Mouse (Mus musculus) retina, embryonic 14.5 days (tissue): ENCODE measurements around the gene Plekhd1.

ENCODE experiments used
- DNase-seq: peaks from one replicate; pipeline ENCODE4 v3.0.0-alpha.2; 2015; ENCODE audit warnings: low spot score

The Plekhd1 gene

GRCm38 (mm10) chr12:80757751-80758558 is 65.6 kb downstream of the Plekhd1 start:
- no peak for DNase-seq

- no peak for DNase-seq
These were observed 66.4 kb downstream of the Plekhd1 start for GRCm38 (mm10) chr12:80758559-80759386.

GRCm38 (mm10) chr12:80759387-80759712 is 67.0 kb downstream of the Plekhd1 start:
- no peak for DNase-seq

- DNase-seq: peak; percentile 70
These were observed 67.5 kb downstream of the Plekhd1 start for GRCm38 (mm10) chr12:80759713-80760395.

GRCm38 (mm10) chr12:80760396-80760801 is 68.0 kb downstream of the Plekhd1 start, which contains the start of gene Ccdc177:
TSS of gene Ccdc177 (minus strand) at chr12:80760687.
- DNase-seq: peak; percentile 93

GRCm38 (mm10) chr12:80762982-80763381 is 70.6 kb downstream of the Plekhd1 start:
- no peak for DNase-seq

GRCm38 (mm10) chr12:80764116-80764515 is 71.7 kb downstream of the Plekhd1 start:
- no peak for DNase-seq

- peak; percentile 97 for DNase-seq
These were observed 77.3 kb downstream of the Plekhd1 start for GRCm38 (mm10) chr12:80769697-80770096.
